Mouse (Mus musculus): ENCODE data around the gene Actn2.
A peak's percentile ranks its signal among the peaks of the same experiment; 100 is the strongest.

The Actn2 gene

DNA sequence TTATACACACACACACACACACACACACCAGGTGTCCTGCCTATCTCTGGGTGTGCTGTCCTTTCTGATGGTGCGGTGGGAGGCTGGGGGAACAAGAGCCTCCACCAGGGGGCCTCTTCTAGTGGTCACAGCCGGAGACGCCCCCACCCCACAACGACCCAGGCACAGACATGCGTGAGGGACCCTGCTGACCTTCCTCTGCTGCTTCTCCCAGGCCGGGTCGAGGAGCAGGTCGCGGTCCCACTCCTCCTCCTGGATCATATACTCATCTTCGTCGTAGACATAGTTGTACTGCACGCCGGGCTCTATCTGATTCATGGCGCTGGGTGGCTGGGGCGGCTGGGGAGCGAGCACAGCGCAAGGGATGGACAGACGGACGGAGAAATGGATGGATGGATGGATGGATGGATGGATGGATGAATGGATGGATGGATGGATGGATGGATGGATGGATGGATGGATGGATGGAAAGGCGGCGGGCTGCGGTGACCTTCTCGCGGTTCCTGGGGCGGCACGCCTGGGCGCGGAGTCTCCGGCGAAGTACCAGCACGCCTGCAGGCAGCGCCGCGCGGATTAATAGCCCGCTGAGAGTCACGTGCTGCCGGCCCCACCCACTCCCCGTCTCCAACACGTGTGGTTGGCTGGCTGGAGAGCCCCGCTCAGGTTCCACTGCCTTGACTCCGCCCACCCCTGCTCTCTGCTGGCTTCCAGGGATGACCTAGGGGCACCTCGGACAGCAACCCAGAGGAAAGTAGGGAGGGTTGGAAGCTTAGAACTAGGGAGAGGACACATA lies at the start of gene Actn2:
Gene Actn2 (minus strand): TSS at position 578 of the 793 bp plus-strand sequence.
- DNase-seq, result peak; percentile 40

DNA sequence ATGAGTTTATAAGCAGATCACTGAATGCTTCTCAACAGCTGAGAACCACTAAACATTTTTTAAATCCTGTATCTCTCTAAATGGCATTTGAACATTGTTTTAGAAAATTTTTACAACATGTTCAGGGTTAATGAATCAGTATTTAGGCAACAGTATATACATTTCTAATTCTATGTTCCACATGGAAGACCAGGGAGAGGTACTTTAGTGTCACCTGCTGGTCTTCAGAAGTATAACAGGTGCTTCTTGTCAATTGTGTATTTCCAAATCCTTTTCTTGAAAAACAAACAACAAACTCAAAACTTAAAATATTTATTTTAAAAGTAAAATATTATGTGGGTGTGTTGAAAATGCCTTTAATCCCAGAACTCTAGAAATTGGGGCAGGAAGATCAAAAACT lies 45.7 kb upstream of the Actn2 start:
- no peak for DNase-seq

DNA sequence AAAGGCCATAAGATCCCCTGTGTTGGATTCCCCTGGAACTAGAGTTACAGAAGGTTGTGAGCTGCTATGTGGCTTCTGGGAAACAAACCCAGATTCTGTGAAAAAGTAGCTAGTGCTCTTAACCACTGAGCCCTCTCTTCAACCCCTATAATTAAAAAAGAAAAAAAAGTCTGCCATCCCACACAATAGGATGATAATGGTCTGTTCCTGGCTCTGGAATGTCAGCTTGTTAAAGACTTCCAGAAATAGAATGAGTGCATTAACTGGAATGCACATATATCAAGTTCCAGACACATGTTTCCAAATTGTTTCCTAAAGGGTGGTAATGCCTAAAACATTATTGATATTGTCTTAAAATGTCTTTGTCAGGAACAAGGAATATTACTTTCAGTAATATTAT lies 44.2 kb upstream of the Actn2 start:
- DNase-seq, result no peak

DNA sequence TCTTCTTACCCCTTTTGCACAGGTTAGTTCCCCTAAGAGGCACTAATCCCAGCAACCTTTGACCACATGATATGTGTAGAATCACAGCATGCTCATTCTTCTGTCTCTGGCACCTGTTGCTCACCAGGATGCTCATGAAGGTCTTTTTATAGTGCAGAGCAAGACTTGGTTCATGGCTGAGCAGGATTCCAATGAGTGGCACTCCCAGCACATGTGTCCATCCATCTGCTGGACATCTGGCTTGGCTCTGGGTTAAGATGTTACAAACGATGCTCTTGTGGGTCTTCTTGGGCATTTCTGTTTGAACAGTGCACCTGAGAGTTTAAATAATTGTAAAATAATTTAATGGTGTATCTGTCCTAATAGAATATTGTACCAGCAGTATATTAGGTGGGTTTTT lies 36.2 kb upstream of the Actn2 start:
- no peak for DNase-seq

DNA sequence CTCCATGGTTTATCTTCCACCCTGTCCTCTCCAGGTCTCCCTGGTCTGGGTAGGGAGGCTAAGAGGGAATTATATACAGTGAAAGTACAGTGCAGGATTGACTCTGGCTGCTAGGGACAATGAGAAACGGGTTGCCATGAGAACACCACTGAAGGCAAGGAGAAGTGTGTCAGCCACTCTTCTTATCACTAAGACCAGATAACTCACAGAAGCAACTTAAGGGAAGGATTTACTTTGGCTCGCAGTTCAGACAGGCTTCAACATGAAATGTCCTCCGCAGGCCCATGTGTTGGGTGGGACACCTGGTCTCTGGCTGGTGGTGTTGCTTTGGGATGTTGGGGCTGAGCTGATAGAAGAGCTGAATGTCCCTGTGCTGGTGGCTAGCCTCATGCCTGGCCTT lies 32.2 kb upstream of the Actn2 start:
- no peak for DNase-seq

DNA sequence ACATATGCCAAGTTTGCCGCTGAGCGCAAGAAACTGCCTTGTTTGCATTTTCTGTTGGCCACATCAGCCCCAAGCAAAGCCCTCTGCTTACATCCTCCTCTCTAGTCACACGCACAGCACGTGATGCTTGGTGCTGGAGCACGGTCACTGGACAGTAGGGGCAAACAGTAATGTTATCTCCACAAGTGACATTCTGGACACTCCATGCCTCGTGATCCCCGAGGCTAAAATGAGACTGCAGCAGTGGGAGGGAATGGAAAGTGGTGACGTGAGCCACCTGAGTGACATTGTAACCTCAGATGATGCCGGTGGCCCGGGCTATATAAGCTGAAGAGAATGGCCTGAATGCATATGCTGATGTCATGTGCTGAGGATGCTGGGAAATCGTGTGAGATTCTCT lies 29.4 kb upstream of the Actn2 start:
- no peak for DNase-seq

DNA sequence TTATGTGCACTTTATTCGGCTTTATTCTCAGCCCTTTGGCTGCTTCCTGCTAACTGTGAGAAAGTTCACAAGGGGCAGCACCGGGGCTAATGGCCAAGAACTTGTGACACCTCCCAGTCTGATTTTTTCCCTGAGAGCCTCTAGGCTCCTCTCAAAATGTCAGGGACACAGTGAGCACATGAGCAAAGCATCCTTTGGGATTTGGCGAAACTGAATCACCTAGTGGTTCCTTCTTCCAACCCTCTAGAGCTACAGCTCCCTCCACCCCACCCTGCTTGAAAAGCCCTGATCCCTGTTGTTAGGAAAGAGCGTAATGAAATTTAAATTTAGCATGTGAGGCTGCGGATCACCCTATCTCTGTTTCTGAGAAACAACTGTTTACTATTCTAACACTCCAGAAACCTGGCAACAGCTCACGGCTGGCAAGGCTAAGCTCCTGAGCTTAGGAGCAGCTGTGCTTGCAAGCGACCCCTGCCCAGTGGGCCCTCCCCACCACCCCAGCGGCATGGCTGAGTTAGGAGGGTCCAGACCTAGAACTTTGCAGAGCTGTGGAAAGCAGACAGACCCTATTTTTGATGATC lies 28.6 kb upstream of the Actn2 start:
- no peak for DNase-seq

DNA sequence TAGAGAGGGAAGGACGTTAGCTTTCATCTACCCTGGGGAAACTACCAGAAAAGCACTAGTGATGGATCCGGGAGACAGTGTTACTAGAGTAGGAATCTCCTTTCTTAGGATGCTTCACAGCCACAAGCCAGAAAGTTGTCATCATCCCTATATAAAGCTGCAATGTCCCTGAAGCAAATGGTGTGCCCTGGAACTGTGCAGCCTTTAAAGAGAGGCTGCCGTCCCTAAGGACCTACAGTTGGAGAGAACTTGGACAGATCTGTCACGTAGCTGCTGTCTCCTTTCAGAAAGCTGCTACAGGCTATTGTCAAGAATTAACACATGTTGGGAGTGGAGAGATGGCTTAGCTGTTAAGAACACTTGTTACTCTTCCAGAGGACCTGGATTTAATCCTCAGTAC lies 20.9 kb upstream of the Actn2 start:
- DNase-seq, result no peak

DNA sequence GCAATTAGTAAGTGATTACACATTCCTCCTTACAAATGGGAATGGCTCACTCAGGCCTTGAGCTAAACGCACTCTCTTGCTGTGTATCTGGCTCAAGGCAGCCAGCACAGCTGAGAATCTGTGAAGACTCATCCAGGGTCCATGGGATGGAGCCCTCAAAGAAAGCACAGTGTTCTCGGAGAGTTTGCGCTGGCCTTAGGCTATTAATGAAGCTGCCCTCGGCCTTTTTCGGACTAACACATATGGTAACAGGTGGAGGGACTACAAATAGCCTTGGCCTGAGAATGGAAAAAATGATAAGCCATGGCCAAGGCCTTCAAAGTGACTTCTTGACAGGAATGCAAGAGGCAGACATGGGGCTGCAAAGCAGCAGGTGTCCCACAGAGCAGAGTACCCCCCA lies 17.0 kb upstream of the Actn2 start:
- no peak for DNase-seq

DNA sequence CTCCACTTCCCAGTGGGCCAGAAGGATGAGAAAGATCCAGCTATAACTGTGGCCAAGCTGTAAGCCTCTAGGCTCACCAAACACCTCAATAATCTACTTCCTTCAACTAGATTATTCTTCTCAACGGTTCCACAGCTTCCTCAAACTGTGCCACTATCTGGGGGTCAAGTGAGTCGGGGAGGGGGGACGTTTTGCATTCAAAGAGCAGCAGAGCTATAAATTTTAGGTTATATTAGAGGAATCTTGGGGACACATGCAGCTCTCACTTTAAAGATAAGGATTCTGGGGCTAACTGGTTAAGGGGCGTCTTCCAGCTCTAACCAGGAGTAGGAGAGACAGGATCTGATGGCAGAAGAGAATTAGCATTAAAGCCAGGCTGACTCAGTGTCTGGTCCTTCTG lies 15.6 kb upstream of the Actn2 start:
- no peak for DNase-seq

DNA sequence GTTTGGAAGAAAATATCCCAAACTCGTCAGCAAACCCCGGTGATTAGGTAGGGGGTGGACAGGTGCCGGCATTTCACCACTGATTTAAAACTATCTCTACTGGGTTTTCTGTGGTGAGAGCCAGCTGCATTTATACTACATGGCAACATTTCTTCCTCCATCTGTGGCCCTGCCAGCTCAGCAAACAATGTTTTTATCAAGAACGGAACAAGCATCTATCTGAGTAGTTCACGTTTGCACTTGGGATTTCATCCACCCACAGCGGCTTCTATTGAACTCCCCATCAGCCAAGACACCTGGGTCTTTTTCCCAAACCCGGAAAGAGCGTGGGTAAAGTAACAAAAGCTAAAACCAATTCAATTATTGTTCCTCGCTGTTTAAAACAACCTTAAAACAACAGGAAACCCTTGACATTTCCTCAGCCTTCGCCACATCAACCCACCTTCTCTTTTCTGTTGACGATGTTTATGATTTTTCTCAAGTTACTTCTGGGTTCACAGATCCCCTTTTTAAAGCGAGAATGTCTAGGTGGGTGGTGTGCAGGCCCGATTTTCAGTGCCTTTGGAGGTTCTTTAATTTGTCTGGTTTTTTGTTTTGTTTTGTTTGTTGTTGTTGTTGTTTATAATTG lies 8.8 kb upstream of the Actn2 start:
- DNase-seq, result no peak

DNA sequence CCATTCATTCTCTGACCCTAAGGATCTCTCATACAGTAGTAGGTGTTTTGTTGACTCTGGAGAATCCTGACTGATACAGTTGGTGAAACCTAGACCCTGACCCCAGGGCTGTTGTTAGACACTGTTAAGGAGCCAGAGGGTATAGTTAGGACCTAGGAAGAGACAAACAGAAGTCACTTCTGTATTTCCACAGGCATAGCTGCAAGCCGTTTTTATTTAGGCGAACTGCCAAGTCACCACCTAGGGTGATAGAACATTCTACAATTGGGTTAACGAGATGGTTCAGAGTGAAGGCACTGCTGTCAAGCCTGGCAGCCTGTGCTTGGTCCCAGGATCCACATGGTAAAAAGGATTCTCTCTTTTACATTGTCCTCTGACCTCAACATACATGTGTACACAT lies 6.3 kb upstream of the Actn2 start:
- no peak for DNase-seq

DNA sequence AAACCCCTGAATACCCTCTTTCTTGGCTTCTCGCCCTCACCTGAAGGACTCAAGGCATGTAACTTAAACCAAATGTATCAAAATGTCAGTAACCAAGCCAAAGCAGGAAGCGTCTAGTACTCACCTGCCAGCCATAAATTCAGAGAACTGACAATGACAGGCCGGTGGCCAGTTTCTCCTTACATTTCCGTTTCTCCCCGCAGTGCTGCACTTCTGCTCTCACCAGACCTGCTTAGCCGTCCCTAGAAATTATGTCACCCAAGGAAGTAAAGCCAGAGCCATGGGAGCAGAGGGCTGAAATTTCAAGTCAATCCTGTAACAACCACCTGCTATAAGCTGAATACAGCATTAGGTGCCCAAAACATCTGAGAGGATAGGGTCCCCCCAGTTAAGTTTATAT lies 887 bp upstream of the Actn2 start:
- no peak for DNase-seq

DNA sequence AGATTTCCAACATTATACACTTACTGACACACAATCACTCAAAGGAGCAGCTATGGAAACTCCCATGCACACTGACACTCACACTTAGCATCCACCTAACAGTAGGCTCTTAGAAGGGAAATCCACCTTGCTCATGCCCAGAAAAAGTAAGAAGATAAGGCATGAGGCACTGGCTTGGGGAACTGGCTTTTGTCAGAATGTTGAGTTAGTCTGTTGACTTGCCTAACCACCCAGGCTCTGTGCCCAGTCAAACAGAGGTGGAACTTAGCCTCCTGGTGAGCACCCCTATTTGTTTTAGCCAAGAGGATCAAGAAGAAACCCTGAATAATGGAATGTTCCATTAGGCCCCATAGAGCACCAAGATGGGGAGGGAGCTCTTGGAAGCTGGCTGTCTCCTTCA lies 1.1 kb downstream of the Actn2 start:
- DNase-seq, result no peak

DNA sequence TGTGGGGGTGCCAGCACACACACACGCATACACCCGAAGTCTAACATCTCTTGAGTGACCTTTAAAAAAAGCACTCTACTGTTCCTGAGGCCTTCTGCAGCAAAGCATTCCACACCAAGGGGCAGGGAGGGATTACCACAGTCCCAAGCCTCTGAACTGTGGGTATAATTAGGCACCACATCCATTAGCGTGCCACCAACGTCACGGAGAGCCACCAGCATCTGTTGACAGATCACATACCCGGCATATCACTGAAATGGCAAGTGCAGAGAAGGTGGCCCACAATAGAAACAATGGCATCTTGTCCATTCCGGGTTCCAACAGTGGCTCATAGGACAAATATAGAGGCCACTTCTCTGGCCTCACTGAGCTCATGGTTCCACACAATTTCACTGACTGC lies 2.8 kb downstream of the Actn2 start:
- no peak for DNase-seq

DNA sequence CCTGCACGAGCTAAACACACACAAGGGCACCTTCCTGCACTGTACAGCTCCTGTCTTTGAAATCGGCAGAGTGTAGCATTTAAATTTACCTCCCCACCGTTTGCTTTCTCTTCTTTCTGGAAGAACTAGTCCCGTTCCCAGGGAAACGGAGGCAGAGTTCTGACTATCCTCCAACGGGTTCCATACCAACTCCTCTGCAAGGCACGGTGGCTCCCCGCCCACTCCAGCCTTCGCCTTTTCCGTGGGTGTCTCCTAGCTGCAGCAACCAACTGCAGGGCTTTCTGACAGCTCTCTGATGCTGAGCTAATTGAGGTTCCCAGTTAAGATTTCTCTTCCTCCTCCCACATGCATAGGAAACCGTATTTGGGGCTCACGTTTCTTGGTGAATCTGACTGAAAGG lies 6.5 kb downstream of the Actn2 start:
- no peak for DNase-seq

DNA sequence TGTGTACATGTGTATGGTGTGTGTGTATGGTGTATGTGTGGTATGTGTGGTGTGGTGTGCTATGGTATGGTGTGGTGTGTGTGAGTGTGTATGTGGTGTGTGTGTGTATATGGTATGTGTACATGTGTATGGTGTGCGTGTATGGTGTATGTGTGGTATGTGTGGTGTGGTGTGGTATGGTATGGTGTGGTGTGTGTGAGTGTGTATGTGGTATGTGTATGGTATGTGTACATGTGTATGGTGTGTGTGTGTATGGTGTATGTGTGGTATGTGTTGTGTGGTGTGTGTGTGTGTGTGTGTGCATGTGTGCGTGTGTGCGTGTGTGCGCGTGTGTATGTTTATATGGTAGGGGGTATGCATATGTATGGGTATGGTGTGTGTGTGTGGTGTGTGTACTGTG lies 9.0 kb downstream of the Actn2 start:
- no peak for DNase-seq

DNA sequence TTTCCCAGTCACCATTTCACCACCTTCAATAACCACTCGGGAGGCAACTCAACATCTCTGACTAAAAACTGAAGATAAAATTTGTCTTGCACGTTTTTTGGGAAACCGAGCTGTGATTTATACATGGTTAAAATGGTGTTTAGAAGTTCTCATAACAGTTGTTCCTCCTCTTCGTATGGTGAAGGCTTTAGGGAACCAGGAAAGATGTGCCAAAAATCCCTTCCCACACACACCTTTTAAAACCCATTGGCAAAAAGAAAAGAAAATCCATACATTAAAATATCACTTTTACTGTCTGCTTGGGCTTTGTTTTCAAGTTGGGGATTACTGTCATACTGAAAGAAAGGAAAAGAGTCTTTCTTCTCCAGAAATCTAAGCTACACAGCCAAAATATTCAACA lies 12.2 kb downstream of the Actn2 start:
- DNase-seq, result no peak

DNA sequence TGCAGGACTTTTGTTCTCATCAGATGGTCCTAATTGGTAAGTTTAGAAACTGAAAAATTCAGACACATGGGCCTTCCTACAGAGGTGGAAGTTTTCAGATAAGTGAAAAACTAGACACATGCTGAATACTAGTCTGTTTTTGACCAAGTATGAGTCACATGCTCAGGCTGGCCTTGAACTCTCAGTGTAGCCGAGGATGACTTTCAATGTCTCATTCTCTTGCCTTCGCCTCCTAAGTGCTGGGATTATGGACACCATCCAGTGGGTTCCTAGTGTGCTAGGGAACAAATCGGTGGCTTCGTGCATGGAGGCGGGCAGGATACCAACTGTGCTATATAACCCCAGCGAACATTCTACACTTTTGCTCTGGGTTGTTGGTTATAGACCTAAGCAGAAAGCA lies 13.0 kb downstream of the Actn2 start:
- no peak for DNase-seq

DNA sequence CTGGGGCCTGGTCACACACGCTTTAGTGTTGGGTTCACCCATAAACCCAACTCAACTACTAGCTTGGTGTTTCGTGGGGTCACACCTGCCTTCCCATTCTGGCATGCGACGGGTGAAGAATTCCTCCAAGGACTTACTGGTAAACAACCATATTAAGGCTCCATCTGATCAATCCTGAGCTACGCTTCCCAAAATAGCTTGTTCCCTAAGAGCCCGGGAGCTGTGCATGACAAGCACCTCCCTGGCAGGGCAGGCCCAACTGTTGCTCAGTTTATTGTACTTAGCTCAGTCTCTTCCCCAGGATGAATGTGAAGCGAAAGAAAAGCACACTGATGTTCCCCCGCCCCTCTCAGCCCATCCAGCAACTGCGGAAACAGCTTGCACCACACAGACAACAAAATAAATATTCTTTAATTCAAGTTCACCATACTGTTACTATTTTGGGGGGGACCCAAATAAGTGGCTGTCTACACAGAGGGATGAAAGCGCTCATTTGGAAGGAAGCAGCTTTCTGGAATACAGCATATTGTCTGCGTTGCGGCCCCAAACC lies 17.4 kb downstream of the Actn2 start:
- no peak for DNase-seq

DNA sequence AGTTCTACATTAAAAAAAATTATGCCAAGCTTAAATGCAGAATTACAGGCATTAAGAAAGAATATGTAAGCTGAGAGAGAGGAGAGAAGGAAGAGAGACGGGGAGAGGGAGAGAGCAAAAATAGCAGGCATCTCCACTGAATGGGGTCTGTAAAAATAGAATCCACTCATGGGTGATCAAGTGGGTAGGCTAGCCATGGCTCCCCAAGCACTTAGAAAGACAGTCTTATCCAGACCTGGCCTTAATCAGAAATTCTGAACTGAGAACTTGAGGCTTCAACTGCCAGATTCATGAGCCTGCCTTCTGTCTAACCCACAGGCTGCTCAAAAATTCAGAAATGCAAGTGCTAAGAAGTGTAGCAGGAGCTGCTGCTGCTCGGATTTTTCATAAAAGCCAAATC lies 20.4 kb downstream of the Actn2 start:
- DNase-seq, result no peak

DNA sequence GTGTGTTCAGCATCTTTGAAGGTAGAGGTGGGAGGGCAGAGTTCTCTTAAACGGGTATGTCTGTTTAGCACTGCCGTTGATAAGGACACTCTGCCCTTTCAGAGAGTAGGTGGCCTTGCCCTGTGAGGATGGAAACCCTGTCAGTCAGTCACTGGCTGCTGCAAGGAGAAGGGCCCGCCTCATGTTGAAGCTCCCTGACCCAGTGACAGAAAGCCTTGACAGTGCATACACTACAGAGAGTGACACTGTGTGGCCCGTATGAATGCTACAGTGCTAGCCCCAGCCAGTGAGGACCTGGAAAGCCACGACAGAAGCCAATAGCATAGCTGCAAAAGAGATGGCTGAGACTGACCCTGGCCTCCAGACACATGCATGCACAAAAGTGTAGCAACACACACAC lies 22.5 kb downstream of the Actn2 start:
- DNase-seq, result no peak

DNA sequence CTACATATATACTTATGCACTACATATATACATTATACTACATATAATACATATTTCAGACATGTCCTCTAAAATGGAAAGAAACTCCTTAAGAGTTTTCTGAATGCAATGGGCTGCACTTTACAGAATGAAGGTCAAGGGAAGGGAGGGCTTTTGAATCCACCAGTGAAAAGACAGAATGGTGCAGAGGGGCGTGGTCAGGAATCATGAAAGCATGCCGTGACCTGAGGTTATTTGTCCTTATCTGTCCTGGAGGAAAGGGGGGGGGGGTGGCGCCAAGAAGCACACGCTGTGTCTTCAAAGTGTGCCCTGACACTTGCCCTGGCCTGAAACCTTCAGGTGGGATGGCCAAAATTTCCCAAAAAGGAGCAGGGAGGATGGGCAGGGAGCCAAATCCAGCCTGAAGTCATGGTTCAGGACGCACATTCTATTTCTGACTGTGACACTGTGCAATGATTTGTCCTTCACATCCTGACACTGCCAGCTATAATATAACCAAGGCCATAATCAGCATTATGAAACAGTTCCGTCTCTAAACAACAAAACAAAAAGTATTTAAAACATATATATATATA lies 23.3 kb downstream of the Actn2 start:
- no peak for DNase-seq

DNA sequence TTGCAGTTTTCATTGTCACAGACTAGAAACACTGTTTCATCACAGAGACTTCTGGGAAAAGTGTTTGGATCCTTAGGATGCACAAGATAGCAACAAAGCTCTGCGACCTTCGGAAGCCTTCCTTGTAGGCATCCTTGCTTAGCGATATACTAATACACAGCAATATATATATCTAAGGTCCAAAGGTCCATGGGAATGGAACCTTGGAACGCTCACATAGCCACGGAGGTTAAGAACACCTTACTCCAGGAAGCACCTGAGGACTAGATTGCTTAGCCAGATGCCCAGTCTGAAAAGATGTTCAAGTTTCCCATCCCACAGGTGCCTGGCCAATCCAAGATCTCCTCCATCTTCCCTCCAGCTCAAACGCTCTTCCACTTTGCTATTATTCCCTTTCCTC lies 26.4 kb downstream of the Actn2 start:
- DNase-seq, result no peak

All from cerebellum, adult 11 months (tissue).